Mouse (Mus musculus) lung, postnatal 36 days (tissue): ENCODE measurements around the gene Snapc2.
A peak's percentile ranks its signal among the peaks of the same experiment; 100 is the strongest.

Source experiments
- DNase-seq: peaks from one replicate; pipeline ENCODE4 v3.0.0; 2022; ENCODE audit warnings: mixed read lengths

The Snapc2 gene

DNA sequence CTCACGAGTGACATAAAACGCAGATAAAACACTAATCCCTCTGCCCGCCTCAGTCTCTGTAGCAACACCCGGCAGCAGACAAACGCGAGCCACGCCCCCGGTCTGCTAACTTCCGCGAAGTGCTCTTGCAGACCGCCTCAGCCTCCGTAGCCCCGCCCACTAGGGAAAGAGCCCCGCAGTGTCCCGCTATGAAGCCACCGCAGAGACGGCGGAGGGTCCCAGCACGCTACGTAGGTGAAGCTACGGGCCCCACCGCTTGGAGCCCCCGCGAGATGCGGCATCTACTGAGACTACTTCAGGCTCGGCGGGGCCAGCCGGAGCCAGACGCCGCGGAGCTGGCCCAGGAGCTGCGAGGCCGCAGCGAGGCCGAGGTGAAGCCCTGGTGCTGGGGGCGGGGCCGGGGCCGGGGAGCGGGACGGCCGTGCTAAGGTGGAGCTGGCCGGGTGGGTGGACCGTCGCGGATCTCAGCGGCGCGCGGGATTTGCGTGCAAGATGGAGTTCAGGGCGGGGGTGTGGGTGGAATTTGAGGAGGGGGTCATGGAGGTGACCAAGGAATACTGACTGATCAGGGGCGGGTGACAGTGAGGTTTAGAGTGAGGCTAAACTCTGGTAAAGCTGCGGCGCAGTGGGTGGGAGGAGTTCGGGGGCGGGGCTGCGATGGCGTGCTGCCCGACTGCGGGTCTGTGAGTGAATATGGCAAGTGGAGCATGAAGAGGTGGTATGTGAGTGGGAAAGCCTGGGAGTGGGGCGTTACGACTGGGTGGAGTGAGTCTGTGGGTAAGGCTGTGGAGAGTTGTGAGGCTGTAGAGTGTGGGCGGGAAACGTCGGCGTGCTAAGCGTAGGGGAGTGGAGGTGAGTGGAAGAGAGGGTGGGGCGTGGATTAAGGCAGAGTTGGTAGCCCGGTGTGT is at the start of gene Snapc2:
Snapc2 (plus strand) TSS at position 147 of the 908 bp plus-strand sequence.
- DNase-seq, result peak; percentile 98

DNA sequence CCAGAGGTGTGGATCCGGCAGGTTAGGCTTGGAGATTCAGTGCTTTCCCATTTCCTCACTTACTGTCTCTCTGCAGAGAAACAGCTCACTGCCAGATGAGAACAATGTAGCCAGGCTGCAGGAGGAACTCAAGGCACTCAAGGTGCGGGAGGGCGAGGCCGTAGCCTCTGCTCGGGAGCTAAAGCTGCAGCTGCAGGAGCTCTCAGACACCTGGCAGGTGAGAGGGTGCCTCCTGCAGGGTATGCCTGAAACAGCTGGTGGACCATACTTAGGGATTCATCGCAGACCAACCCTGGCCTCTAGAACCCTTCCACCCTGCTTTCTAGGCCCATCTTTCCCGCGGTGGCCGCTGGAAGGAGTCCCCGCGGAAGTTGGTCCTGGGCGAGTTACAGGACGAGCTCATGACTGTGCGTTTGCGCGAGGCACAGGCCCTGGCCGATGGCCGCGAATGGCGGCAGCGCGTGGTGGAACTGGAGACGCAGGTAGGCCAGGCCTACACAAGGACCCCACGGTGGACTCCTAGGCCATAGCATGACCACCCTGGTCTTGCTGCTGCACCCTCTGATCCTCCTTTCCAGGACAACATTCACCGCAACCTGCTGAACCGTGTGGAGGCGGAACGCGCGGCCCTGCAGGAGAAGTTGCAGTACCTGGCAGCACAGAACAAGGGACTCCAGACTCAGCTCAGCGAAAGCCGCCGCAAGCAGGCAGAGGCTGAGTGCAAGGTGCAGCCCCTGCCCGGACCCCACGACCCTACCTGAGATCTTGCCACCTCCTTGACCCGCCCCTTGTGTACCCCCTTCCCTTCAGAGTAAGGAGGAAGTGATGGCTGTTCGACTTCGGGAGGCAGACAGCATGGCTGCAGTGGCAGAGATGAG is 47.4 kb upstream of the Snapc2 start:
- DNase-seq, result no peak

DNA sequence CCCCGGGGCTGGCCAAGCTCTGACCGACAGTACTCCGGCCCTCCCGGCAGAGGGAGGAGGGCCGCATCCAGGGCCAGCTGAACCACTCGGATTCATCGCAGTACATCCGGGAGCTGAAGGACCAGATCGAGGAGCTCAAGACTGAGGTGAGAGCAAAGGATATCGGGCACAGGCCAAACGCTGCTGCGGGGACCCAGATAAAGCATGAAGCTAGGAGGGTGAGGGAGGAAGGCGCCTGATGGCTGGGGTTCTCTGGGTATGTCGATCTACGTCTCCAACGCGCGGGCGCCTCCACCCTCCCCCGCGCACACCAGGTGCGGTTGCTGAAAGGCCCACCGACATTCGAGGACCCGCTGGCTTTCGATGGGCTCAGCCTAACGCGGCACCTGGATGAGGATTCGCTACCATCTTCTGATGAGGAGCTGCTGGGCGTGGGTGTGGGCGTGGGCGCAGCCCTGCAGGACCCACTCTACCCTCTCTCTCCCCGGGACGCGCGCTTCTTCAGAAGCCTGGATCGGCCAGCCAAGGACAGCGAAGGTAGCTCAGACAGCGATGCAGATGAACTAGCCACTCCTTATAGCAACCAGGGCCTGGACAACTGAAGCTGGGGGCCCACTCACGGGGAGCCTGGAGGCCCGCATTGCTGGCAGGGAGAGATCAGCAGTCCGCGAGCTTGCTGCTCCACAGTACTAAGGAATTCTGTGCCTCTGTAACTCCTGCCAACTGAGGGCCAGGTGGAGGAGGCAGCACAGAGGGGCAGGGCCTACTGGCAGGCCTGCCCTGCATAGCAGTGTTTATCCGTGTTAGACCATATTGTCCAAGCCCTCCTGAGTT is 46.5 kb upstream of the Snapc2 start:
- peak; percentile 16 for DNase-seq

DNA sequence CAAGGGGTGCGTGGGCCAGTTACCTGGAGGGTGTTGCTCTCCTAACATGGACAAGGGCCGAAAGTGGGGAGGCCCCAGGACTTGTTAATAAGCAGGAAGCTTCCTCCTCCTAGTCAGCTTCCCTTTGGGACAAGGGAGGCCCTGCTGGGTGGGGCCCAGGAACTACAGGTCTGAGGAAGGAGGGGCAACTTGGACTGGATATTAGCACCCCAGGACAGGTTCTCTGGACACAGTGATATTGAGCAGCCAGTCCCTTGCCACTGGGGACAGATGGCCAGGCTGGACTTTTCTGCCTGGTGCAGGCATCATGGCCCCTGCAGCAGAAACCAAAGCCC is 45.9 kb upstream of the Snapc2 start:
- no peak for DNase-seq

DNA sequence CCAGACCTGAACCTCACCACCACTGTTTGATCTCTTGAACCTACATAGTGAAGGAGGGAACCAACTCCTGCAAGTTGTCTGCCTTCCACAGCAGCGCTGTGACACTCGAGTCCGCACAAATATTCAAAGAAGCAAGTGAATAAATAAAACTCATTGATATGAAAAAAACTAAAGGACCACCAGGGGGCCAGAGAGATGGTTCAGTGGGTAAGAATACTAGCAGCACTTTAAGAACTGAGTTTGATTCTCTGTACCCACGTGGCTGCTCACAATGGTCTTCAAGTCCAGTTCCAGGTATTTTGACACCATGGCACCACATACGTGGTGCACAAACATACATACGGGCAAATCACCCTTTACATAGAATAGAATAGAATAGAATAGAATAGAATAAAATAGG is 41.8 kb upstream of the Snapc2 start:
- DNase-seq, result no peak

DNA sequence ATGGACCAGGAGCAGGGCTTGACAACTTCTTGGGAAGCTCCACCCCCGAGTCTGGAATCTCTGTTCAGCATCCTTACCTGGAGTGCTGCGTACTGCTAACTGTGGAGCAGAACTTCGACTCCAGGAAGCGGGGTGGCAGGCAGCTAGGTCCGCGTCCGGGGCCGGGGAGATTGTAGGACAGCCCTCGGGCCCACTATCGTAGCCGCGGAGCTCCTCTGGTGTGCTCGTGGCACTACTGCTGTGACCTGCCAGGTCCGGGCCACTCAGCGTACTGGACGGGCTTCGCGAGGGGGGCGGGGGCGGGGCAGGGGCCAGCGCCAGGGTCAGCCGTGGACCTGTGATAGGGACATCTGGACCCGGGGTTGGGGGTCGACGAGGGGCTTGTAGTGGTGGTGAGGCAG is 40.1 kb upstream of the Snapc2 start:
- peak; percentile 35 for DNase-seq

DNA sequence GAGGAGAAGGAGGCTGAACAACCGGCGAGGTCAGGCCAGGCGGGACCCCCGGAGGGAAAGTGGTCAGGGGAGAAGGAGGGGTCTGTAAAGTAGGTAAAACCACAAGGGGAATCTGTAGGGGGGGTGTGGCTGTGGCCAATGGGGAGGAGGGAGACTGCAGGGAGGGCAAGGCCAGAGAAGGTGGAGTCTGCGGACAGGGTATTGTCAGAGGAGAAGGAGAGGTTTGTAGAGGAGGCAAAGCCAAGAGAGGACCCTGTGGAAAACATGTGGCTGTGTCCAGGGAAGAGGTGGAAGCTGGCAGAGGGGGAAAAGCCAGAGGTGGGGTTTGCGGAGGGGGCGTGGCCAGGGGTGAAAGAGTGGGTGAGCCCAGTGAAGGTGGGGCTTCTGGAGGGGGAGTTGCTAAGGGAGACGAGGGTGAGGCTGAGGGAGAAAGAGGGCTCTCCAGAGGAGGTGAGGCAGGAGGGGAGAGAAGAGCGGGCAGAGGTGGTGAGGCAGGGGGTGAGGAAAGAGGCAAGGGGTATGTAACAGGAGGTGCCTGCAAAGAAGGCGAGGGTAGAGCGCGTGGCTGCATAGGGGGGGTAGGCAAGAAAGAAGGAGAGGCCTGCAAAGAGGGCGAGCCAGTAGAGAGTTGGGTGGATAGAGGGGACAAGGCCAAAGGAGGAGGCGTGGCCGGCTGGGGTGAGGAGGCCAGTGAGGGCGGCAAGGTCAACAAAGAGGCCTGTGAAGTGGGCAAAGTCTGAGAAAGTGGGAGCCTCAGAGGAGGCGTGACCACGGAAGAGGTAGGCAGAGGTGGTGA is 39.5 kb upstream of the Snapc2 start:
- peak; percentile 81 for DNase-seq

DNA sequence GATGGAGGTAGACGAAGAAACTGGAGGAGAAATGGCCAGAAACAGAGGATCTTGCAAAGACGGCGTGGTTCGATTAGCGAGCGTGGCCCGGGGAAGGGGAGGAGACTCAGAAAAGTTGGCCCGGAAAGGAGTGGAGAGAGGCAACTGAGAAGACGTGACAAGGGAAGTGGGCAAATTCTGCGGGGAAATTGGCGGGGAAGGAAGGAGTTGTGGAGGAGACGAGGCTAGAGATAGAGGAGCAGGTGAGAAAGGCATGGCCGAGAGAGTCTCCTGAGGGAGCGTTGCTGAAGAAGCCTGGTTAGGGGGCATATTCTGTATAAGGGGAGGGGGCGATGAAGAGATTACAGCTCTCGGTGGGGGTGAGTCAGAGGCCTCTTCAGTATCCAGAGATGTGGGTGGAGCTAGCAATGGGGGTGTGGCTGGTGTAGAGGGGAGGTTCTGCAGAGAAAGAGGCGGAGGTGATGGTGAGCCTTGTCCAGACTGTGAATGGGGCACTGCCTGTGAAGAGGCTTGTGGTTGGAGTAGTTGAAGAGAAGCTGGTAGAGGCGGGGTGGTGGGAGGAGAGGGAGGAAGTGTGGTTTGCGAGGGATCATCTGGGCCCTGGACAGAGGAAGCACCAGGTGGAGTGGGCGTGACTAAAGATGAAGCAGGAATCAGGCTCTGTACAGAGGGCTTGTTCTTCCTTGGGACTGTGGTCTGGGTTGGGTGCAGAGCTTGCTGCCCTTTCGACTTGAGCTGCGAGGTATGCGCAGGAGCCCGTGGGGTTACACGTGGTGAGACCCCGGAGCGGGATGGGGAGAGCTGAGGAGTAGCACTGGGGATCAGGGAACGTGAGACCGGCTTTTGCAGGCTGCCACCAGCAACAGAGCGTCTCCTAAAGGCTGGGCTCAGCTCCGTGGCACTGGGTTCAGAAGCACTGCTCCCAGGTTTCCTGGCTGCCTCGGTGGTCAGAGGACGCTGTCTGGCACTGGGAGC is 38.6 kb upstream of the Snapc2 start:
- peak; percentile 90 for DNase-seq

DNA sequence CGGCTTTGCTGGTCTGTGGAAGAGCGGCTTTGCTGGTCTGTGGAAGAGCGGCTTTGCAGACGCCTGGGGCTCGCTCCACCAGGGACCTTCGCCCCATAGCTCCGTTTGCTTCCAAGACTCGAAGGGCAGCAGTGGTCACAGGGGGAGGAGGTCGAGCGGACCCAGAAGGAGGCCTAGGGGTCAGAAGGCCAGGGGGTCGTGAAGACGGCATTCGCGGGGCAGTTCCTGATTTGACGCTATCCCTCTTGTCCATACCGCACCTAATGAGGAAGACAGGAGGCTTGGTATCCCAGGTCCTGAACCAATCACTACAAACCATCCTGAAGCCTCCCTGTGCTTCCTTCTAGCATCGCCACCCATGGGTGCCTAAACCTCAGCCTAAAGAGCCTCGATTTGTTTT is 36.6 kb upstream of the Snapc2 start:
- no peak for DNase-seq

DNA sequence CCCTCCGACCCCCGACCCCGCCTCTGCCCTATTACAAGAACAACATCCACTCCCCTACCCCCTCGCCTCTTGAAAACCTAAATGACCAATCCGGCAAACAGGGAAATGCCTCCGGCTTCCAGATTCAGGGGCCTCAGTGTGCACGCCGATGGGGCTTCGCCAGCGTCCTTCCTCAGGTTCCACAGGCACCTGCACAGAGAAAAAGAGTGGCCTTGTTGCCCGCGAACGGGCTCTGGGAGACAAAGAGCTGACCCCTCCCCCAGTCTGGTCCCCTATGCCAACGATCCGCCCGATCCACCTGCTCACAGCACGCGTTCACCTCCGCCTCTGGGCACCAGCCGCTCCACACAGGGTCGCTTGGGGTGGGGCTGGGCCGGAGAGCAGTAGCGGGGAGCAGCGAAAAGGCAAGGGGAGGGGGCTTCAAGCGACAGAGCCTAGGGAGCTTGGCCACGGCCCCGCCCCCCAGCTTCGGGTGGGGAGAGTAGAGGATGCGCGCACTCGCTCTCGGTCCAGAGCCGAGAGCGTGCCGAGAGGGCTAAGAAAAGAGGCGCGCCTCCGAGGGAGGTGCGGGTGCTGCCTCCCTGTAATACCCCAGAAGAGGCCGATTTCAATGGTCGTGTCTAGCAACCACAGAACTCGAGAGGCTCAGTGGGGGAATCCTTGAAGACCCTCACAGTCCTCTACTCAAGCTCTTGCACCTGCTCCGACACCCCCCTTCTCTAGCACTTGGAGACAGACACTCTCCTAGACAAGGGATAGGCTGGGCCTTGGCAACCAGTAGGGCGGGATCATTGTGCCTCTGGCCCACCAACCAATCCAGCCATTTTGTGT is 35.9 kb upstream of the Snapc2 start, which contains the start of gene Prr36:
Prr36 (minus strand) TSS at position 669 of the 831 bp plus-strand sequence.
- peak; percentile 34 for DNase-seq

DNA sequence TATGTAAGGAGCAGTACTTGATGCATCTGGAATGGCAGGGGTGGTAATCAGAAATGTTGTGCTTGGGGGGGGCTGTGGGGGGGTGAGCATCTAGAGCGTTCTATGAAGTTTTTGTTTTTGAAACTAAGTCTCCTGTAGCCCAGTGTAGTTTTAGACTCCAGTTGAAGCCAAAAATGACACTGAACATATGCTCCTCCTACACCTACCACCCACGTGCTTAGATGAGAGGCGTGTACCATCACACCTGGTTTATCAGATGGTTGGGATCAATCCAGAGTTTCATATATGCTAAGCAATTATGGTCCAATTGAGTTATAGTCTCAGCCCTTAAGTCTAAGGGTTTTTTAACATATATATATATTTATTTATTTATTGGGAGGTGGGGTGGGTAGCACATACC is 33.3 kb upstream of the Snapc2 start:
- DNase-seq, result no peak

DNA sequence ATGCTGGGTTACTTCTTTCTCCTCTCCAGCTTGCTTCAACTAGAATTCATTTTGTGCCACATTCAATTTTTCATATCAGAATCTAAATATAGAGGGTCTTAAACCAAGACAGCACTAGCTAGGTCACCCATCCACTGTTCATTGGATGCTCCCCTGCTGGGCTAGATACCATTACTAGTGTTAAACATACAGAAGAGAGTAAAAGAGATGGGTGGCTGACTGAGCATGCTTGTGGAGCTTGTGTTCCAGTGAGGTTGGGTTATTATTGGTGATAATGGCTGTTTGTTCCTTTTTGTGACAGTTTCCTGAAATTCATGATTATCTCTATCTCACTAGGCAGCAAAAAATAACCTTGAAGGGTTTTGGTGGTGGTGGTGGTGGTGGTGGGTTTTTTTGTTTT is 30.8 kb upstream of the Snapc2 start:
- no peak for DNase-seq

DNA sequence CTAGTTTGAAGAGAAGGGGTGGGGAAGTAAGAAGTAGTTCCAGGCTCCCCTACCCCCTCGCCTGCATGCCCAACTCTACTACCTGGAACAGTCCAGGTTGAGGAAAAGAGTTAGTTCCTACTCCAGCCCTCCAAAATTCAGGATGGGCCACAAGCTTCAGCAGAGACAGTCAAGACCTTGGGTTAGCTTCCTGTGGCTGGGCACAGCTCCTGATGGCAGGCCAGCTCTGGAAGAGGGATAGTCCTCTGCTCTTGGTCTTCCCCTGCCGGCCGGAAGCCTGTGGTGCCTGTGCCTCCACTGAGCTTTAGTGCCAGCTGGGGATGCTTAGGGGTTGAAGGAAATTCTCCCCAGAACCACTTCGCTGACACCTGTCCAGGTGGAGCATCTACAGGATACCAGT is 26.6 kb upstream of the Snapc2 start:
- DNase-seq, result no peak

DNA sequence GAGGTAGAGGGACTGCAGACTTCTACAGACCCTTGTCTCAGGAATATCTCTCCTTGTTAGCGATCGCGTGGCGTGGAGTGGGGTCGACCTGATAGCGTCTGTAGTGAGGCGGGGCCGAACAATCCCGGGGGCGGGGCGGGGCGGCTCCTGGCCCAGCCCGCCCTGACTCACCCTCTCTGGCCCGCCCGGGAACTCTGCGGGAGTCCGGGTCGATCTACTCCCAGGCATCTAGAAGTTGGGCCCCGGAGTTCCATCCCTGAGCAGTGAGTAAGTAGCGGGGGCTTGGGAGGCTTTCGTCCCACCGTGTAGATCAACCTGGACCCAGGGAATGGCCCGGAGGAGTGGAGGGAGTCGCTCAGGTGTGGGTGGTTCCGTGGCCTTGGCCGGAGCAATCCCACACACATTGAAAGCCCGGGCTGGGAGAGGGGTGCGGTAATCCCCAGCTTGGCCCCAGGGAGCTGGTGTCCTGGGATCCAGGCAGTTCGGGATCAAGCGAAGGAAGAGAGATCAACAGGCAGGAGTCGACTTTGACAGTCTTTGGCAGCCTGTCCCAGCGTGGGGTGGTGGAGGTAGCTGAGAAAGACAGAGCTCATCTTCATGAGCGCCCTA is 26.0 kb upstream of the Snapc2 start, which contains the start of gene Lrrc8e:
Lrrc8e (plus strand) TSS at position 89 of the 609 bp plus-strand sequence.
- peak; percentile 54 for DNase-seq

DNA sequence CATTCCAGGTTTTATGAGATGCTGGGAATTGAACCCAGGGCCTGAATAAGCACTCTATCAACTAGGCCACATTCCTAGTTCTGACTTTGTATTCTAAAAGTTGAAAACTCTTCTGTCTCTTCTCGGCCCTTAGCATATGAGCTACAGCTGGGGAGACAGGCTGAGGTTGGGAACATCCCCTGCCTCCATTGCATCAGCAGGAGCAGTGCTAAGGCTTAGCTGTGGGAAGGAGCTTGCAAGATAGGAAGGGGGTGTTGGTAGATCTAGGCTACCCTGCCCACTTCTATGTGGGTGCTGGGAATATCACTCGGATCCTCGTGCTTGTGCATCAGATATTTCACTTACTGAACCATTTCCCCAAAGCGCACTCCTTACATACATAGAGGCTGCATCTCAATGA is 25.0 kb upstream of the Snapc2 start:
- no peak for DNase-seq

DNA sequence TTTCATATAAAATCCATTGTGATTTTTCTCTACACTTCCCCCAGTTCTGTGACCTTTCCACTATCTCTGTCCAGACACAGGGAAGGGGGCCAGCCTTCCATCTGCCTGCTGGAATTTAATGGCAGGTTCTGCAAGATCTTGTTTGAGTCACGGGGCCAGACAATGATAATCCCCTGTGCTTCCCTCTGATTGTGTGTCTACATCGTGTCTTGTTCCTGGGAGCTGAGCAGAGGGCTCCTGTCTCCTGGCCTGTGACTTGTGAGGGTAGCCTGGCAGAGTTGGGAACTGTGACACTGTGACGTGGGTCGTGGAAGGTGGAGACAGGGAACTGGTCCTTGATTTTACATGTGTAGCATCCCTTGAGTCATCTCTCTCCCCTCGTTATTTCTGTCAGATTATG is 23.1 kb upstream of the Snapc2 start:
- DNase-seq, result no peak

DNA sequence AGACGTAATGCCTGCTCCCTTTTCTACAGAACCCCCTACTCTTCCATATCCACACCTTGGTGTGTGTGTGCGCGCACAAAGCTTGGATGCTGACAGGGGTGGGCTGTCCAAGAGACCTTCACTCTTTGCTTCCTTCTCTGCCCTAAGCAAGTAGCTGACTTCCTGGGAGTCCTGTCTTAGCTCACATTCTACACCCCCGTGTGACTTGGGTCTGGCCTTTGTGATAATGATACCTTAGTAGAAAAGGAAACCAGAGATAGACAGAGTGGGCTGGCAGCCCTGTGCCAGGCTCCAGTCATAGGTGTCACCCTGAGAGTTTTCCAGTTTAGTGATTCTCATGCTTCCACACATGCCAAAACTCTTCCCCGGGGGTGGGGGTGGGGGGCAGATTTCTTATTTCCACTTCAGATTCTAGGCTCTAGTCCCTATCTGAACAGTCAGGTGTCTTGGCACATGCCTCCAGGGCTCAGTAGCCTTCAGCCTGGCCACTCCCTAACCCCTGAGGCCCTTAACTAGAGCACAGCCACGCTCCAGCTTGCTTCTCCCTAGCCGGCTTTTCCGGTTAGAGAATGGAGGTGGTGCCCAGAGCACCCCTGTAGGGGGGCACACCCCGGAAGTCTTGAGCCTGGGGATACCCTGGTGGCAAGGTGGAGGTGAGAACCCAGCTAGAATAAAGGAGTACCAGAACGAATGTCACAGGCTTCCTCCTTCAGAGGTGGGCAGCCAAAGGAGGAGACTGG is 22.1 kb upstream of the Snapc2 start:
- peak; percentile 74 for DNase-seq

DNA sequence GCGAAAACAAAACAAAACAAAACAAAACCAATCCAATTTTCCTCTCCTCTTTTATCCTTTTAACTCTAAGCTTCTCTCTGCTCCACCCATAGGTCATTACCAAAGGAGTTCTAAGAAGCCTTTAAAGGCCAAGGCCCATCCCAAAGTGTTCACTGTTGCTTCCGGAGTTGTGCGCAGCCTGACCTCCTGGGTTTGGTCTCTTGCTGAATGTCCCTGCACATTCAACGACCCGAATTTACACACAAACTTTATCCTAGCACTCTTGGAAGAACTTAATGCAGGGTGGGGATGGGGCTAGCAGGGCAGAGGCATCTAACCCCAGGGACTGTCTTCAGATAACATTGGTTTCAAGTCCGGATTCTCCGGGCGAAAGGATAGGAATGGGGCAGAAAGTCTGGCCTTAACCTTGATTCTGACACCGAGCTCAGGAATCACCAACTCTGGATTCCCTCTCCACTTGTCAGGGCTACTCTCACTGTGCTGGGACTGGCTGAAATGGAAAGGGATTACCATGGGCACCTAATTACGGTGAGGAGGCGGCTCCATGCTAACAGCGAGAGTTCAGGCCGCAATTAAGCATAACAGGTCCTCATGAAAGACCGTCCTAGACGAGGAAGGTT is 15.0 kb upstream of the Snapc2 start:
- DNase-seq, result peak; percentile 35
